Mouse (Mus musculus): ENCODE results near the gene Otop2.

Gene Otop2

DNA sequence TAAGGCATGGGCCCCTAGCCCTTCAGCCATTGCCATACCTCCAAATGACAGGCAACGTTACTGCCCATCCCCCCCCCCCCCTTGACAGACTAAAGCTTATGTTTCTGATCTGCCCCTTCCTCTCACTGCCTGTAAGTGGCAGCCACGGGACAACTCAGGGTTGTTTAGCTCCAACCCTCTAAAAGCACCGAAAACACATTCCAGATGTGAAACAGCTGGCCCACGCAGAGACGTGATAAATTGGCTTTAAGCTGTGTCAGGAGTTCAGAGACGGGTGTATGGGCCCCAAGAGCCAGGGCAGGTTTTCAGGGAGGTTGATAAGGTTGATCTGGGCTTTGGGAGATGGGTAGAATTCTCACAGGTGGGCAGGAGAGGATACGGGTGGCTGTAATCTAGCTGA lies 38.6 kb downstream of the Otop2 start:
- DNase-seq (ENCODE audit: low spot score), result no peak

DNA sequence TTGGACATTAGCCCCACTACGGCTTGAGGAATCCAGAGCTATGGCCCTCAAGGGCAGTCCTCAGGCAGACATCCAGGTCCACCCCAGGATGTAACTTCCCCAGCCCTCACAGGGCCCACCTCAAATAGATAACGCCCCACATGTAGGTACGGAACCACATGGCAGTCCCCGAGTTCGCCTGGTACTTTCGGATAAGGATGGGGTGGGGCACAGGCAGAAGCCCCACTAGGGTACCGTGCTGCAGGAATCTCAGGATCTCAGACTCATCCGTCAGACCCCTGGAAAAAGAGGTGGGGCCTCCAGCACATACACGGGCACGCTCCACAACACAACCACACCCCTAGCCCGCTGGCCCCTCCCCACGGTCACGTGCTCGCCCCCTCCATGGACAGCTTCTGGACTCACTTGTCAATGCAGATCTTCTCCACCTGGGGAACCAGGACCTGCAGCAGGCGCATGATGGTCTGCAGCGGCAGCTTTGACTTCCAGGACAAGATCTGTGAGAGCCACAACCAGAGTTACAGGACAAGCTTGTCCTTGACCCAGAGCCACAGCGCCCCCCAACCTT lies 41.8 kb downstream of the Otop2 start:
- no peak for DNase-seq (ENCODE audit: low spot score)

DNA sequence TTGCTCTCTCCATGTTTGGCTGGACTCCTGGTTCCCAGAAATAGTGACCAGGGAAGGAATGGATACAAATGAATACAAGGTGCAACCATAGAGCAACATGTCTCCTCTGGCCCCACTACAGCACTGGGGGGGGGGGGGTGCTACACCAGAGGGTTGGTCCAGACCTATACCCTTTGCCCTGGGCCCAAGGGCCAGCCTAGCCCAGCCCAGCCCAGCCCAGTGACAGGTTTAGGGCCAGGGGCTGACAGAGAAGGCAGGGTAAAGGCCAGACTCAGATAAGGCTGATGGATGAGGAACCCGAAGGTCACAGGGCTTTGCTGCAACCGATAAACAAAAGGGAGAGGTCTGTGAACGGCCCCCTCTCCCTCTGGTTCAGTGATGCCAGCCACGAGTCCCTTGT lies 43.0 kb downstream of the Otop2 start:
- no peak for DNase-seq (ENCODE audit: low spot score)

DNA sequence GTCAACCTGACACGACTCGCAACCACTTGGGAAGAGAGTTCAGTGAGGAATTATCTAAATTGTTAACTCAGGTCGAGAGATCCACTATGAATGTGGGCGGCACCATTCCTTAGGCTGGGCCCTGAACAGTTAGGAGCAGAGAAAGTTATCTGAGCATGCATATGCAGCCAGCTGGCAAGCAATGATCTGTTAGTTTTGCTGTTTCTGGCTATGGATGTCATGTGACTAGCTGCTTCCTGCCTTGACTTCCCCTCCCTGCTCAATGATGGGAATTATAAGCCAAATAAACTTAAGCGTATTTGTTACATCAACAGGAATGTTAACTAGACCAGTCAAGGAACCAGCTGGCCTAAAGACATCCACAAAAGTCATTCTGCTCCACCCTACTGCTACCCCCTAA lies 46.4 kb downstream of the Otop2 start:
- DNase-seq (ENCODE audit: low spot score), result no peak

DNA sequence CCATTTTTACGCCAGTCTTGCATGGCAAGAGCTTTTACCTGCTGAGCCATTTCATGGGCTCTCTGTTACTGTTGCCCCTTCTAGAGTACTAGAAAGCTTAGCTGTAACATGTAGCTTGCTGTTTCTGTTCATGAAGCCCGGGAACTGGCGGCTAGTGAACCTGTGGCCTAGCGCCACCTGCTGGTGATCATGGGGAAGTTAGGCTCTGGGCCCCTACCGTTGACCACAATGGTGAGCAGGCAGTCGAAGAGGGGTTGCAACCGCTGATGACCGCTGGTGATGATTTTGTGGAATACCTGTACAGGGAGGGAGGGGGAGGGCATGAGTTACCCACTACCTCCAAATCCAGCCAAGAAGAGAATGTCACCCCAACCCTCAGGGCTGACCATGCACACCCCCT lies 47.2 kb downstream of the Otop2 start:
- DNase-seq (ENCODE audit: low spot score), result peak; percentile 86

DNA sequence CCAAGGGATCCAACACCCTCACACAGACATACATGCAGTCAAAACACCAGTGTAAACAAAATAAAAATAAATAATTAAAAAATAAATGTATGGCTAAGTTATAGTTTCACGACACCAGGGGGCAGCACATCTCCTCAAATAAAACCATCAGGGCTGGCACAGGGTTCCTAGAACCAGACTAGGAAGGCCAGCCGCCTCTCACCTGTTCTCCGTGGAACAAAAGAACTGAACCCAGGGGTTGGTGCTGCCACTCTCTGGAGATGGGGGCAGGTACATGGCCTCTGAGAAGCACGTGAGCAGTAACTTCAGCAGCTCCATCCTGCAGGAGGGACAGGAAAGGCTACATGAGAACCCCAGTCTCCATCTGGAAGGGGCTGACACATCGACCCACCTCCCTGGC lies 51.5 kb downstream of the Otop2 start:
- peak; percentile 84 for DNase-seq (ENCODE audit: low spot score)

DNA sequence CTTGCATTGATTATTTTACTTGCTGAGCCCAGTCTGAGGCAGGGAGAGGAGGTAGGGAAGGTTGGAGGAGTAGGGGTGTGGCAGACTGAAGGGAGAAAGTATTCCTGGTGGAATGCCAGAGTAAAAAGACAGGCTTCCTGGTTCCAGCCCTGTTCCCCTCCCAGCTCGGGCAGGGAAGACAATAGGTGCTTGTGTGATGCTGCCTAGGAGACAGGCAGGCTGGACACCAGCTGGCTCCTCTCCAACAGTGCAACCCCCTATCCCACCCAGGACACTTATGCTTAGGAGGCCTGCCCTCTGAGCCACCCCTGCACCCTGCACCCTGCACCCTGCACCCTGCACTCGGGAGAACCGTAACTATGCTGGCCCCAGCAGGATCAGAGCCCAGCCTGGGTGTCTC lies 52.3 kb downstream of the Otop2 start:
- no peak for DNase-seq (ENCODE audit: low spot score)

DNA sequence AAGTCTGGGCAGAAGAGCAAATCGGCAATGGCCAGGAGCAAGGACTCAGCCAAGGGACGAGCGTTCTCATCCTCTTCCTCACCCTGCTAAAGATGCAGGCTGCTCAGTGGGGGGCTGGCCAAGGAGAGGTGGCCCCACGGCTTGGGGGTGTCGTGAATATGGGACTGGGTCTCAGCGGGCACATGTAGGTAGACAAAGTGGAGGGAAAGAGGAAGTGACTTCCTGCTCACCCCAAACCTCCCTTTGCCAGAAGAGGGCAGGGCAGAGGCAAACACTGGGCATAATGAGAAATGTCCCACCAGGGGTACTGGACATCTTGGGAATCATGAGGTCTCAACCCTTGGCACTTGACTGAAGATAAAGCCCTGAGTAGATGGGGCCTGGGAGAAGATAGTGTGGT lies 52.8 kb downstream of the Otop2 start:
- no peak for DNase-seq (ENCODE audit: low spot score)

DNA sequence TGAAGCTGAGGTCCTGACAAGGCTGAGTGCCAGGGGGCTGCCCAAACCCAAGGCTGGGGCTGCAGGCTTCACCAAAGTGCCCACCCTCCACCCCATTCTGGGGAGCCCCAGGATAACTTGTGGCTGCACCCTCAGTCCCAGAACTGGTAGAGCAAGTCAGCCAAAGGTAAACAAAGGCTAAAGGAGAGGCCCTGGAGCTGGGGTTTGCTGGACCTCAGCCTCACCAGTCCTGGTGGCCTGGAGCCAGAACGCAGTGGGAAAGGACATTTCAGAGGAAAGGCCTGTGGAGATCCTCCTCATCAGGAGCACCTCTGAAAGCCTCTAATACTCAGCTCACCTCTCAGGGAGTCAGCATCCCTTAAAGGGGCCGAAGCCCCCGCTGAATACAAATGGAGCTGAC lies 57.2 kb downstream of the Otop2 start:
- DNase-seq (ENCODE audit: low spot score), result no peak

DNA sequence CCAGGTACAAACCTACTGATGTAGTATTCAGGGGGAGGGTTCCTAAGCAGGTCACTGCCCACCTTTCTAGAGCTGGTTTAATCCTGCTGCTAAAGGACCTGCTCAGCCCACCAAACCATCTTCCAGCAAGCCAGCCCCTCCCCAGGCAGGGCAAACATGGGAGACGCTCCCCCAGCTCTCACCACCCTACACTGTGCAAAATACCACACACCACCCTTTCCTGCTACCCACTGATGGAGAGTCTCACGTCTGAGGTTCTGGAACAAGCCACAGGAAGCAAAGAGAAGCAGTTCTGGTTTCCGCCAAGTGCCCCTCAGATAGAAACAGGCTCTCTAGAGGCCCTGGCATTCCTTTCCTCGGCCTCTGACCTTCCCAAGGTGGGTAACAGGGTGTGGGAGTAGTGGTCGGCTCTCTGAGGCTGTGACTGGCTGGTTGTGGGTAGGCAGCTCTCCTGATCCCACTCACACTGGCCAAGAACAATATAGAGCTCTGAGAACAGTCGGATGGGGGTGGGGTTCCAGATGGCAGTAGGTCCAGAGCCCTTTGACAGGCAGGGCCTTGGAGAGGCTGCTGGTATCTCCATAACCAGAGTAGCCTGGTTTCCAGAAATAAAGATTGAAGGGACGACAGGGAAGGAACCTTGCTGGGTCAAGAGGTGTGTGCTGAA lies 59.2 kb downstream of the Otop2 start:
- no peak for DNase-seq (ENCODE audit: low spot score)

DNA sequence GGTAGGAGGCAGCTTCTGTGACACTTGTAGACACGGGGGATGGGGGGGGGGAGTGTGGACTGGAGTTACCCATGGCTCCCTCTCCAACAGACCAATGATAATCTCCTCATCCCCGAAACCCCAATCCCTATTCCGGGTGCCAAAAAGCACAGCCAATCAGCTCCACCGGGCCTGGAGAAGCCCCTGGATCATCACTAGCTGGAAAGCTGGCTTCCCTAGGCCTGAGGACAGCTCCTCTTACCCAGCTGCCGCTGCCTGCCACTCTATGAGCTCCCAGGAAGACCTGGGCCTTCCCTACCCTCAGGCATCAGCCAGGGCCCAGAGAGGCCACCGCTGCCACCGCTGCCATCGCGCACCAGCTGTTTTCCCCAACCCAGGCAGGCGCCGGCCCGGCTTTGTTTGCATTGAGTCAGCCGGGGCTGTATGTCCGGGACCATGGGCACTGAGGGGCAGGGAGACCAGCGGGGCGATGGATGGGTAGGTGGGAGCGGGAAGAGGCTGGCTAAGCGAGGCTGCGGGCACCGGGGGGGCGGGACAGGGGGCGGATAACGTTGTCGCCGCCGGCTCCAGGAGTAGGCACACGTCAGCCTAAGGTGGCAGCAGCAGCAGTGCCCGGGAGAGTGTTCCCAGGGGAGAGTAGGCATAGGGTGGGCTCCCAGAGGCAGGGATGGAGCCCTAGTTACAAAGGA lies 59.9 kb downstream of the Otop2 start:
- no peak for DNase-seq (ENCODE audit: low spot score)

DNA sequence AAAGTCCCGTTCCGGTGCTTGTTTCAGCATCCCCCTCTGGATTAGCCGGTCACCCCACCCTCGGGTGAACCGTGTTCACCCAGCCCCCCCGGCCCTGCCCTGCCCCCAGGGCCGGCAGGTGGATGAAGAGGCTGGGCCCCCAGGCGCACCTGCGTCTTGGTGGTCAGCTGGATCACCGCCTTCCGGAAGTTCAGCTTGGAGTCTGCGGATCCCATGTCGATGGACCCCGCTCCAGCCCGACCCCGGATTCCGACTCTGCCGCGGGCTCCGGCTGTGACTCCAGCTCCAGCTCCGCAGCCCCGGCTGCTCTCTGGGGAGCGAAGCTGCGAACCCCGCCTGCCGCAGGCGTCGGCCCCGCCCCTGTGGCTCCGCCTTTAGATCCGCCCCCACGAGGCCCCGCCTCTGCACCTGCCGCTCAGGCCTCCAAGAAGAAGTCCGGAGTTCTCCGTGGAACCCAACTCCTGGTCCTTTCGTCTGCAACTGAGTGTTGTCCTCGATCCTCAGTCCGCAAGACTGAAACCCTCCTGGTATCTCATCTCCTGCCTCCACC lies 60.5 kb downstream of the Otop2 start, which contains the start of gene Hid1:
Hid1 (minus strand) TSS at position 362 of the 550 bp plus-strand sequence.
- peak; percentile 85 for DNase-seq (ENCODE audit: low spot score)

DNA sequence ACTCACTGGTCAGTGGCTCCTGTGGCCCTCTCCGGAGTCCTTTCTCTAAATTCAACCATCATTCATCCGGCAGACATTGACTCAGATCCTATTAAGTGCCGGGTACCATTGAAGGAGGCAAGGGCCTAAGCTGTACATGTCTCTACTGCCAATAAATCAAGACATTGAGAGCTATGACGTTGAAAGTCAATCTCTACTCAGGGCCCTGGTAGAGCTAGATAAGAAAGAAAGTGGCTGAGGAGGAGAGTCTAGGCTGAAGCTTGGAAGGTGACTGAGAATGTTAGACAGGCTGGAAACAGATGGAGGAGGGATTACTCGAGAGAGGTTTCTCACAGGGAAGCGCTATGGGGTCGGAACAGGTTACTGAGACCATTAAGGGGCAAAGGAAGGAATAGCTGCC lies 63.4 kb downstream of the Otop2 start:
- no peak for DNase-seq (ENCODE audit: low spot score)

DNA sequence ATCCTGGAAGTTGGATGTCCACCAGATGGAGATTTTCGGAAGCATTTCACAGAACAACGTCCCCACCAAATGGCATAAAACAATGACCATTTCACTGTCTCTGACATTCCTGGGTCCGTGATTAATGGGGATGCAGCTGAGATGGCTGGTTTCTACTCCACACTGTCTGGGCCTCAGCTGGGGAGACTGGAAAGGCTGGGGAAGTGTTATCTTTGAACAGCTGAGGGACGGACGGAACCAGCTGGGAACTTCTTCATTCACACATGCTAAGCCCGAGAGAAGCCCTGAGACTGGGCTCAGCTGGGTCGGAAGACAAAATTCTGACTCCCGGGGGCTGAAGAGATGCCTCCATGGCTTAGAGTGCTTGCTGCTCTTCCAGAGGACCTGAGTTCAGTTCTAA lies 64.4 kb downstream of the Otop2 start:
- no peak for DNase-seq (ENCODE audit: low spot score)

DNA sequence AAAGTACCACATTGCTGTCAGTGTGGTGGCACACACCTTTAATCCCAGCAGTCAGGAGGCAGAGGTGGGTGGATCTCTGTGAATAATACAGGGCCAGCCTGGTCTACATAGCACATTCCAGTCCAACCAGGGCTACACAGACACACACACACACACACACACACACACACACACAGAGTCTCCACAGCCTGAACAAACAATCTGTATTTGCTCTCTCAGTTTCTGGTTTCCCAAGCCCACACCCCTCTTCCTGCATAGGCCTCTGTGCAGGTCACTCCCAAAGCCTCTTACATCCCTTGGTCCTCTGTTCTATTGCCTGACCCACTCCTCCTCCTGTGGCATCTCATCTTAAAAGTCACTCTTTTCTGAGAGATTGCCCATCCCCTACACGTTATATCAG lies 65.1 kb downstream of the Otop2 start:
- no peak for DNase-seq (ENCODE audit: low spot score)

DNA sequence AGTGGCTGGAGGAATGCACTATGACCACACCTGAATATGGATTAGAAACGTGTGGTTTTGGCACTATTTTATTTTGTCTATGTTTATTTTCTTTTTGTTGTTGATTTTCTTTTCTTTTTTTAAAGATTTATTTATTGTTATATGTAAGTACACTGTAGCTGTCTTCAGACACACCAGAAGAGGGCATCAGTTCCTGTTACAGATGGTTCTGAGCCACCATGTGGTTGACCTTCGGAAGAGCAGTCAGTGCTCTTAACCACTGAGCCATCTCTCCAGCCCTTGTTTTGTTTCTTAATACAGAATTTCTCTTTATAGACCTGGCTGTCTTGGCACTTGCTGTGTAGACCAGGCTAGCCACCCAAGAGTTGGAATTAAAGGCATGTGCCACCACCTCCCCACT lies 65.8 kb downstream of the Otop2 start:
- no peak for DNase-seq (ENCODE audit: low spot score)

DNA sequence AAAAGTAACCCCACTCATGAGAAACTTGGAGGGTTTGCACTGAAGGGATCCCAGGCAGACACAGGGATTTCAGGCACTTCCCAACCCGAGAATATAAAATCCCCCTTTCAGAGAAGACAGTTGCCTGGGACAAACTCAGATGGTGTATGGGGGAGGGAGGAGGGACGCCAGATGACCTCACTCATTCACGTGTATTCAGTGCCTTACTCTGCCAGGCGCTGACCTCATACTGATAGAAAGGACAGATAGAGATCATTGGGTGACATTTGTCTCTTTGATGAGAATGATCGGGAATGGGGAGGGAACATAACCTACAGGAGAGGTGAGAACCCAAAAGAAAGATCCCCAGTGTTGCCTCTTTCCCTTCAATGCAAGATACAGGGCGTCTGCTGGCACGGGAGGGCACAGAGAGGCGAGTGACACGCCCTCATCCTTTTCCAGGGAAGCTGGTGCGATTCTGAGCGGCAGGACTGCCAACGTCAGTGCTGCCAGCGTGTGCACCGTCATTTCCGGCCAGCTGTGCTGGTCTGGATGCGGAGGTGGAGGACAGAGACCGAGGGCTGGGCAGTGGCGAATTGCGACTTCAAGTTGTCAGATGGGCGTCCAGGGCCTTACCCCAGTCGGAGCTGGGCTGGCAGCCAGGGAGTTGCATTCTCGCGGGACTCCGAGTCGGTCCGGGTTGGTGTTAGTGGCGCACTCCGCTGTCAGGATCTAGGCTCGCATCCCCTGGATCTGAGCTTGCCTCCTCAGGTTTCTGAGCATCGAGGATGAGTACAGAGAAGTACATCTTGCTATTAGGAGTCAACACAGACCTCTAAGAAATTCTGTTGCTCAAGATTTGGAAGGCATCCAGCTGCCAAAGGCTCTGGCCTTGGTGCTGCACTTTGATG lies 67.1 kb downstream of the Otop2 start:
- peak; percentile 80 for DNase-seq (ENCODE audit: low spot score)

DNA sequence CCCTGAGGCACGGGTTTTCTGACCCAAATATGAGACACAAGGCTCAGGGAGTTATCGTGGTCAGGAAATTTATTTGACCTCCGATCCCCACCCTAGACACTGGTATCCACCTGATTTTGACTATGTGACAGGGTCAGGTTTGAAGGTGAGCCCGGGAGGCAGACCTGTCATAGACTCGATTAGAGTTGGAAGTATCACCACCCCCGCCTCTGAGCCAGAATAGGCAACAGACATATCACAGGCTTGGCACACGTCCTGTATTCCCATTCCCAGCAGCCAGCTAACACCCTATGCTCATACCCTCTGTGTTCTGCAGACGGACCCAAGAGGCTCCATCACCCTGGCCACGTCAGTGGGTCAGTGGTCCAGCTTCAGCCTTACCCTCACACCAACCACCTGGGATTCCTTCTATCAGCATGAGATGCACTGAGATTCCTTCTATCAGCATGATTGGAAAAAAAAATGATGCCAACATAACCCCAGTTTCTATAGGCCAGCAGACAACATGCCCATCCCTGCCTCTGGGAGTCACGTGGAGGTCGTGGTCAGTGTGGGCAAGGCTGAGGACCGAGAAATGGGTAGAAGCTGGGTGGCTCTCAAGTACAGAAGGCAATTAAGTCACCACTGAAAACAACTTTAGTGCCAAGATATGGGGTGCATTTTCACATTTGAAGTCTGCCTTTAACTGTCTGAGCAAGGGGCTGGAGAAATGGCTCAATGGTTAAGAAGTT lies 67.9 kb downstream of the Otop2 start:
- no peak for DNase-seq (ENCODE audit: low spot score)

DNA sequence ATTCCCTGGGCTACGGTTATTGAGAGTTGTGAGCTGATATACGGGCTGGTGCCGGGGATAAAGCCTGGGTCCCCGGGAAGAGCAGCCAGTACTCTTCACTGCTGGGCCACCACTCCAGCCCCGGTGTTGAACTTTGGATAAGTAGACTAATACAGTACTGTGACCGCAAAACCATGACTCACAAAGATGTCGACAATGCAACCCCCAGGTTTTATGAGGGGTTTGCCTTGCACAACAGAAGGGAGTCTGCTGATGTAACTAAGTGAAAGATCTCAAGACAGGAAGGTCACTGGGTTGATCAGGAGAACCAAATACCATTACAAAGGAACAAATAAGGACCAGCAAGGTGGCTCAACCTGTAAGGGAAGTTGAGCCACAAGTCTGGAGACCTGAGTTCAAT lies 69.8 kb downstream of the Otop2 start:
- no peak for DNase-seq (ENCODE audit: low spot score)

DNA sequence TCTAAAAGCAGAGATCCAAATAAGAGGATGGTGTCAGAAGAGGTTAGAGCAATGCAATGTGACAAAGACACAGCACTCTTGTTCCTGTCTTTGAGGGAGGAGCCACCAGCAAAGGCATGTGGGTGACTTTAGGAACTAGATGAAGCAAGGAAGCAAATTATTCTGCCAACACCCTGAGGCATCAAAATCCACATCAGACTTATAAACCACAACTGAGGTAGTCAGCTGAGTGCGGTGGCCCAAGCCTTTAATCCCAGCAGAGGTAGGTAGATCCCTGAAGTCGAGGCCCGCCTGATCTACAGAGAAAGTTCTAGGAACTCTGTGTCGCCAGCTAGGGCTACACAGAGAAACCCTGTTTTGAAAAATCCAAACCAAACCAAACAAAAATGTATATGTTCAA lies 70.3 kb downstream of the Otop2 start:
- no peak for DNase-seq (ENCODE audit: low spot score)

DNA sequence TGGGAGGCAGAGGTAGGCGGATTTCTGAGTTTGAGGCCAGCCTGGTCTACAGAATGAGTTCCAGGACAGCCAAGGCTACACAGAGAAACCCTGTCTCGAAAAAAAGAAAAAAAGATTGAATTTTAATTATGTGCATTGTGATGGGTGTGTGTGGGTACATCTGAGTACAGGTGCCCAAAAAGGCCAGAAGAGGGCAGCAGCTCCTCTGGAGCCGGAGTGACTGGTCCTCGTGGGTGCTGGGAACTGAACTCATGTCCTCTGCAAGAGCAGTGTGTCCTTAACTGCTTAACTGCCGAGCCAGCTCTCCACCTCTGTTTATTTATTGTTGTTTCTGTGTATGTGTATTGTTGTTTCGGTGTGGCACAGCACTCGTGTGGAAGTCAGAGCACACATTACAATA lies 70.9 kb downstream of the Otop2 start:
- no peak for DNase-seq (ENCODE audit: low spot score)

DNA sequence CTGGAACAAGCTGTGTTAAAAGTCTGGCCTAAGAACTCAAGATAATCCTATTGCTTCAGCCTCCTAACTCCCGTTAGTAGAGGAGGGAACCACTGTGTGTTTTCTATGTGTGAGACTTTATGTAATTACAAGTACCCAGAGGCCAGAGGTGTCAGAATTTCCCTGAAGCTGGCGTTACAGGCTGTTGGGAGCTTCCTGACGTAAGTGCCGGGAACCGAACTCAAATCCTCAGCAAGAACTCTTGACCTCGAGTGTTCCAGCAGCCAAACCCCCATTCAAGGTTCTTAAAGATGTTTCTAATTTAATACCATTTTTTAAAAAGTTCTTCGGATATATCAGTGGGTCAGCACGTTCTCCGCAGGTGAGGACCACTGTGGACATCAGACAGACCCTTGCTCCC lies 74.3 kb downstream of the Otop2 start:
- DNase-seq (ENCODE audit: low spot score), result no peak

All from testis, postnatal 10 days (tissue).